Mouse (Mus musculus) thymus, postnatal 36 days (tissue): ENCODE data around the gene Gm2696.
A peak's percentile ranks its signal among the peaks of the same experiment; 100 is the strongest.

ENCODE experiments used
- DNase-seq, 2 experiments: peaks; one replicate each; pipeline ENCODE4 v3.0.0; 2022; ENCODE audit warnings: mixed read lengths in 2 of 2

Gene Gm2696

GRCm38 (mm10) chr10:77847538-77847937 is 33.1 kb downstream of the Gm2696 start:
- DNase-seq: no peak

DNA sequence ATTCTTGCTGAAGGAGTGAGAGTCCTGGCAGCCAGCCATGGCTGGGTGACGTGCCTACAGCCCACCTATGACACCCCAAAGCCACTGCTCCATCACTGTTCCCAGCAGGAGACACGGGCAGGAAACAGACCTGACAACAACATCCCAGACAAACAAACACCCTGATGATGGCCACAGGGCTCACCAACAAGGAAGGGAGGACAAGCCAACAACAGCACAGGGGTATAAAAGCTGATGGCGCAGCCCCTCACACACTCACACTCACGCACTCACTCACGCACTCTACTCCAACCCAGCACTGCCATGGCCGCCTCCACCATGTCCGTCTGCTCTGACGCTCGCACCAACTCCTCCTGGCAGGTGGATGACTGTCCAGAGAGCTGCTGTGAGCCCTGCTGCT is 38.1 kb downstream of the Gm2696 start, which contains the start of gene Gm10318:
Gene Gm10318 (plus strand): TSS at position 301 of the 400 bp plus-strand sequence.
- DNase-seq: no peak

DNA sequence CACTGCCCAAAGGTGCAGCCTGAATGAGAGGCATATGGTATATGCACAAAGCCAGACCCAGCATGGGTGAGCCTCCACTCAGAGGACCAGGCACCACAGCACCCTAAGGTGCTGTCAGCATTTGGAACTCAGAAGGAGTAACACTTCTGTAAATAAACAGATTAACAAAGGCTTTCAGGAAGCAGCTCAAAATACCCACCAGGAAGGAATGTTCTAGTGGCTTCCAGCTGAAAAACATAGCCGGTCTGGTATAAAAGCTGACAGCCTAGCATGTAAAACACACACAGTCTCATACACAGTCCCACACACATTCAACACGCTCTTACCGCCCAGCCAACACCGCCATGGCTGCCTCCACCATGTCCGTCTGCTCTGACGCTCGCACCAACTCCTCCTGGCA is 47.2 kb downstream of the Gm2696 start, which contains the start of gene Gm3285:
Gene Gm3285 (plus strand): TSS at position 301 of the 400 bp plus-strand sequence.
- DNase-seq: no peak

DNA sequence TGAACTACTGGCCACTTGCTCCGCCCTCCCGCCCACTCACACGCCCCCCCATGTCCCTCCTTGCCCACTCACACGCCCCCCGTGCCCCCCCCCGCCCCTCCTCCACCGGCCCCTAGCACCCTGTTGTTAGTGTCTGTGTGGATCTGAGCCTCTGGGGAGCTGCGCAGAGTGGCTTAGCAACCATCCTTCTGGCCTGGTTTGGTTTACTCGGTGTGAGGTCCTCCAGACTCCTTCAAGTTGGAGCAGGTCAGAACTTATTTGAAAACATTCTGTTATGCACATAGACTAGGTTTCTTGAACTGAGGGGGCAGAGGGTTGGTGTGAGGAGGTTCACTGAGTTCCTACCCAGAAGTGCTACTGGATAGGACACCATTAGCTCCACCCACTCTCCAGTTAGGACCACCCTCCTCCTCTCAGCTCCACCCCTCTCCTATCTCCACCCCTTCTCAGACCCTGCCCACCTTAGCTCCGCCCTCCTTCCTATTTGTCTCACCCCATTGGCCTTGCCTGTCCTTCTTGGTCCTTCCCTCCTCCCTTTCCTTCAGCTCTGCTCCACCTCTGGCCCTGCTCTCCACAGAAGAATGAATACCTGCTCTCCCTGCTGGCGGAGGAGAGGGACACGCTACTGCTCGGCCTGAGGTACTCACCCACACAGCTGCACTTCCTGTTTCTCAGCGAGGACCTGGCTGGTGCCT is 49.7 kb downstream of the Gm2696 start:
- peak; percentile 53 to 60 for DNase-seq

DNA sequence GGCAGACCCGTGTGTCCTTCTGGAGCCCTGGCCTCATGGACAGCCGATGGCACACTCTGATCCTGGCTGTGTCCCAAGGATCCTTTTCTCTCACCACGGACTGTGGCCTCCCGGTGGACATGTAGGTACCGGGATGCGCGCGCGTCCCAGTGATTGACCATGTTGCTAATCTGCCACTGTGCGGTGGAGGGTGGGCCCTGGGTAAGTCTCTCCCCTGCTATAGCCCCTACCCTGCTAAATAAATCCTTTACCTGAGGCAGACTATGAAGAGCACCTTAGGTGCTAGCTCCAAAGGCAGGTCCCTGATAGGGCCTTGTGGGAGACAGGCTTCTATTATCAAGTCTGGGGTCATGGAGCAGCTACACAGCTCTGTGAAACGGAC is 50.3 kb downstream of the Gm2696 start:
- DNase-seq: no peak

GRCm38 (mm10) chr10:77867546-77867945 is 53.1 kb downstream of the Gm2696 start:
- no peak for DNase-seq

DNA sequence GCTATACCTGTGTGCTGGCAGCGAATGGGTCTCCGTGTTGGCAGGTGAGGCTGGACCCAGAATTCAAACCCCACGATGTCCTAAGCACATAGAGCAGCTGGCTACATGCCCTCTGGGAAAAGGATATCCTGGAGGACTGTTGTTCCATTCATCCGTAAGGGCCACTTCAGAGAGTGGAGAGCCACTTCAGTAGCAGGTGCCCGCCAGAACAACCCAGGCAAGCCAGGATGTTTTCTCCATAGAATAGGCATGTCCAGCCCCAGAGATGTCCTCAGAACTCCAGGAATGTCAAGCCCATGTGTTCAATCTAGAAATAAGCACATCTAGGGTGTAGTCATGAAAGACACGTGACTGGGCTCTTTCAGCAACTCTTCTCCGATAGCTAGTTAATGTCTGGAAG is 55.2 kb downstream of the Gm2696 start:
- no peak for DNase-seq

- peak; percentile 19 to 26 for DNase-seq
Measured at GRCm38 (mm10) chr10:77878985-77879384, 64.5 kb downstream of the Gm2696 start.

GRCm38 (mm10) chr10:77880305-77880704 is 65.8 kb downstream of the Gm2696 start:
- no peak for DNase-seq

DNA sequence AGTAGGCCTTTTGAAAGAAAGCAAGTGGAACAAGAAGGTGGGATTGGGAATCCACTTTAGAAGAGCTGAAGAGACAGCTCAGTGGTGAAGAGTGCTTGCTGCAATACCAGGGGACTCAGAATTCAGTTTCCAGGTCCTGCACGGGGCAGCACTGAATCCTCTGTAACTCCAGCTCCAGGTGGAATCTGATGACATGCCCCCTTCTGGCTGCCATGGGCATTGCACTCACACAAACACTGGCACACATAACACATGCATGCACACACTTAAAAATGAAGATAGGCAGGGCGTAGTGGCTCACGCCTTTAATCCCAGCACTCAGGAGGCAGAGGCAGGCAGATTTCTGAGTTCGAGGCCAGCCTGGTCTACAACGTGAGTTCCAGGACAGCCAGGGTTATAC is 68.1 kb downstream of the Gm2696 start:
- DNase-seq: no peak
